Mouse (Mus musculus) right cerebral cortex, adult 18-20 months (tissue): ENCODE measurements at regions not wholly inside any gene's neighbourhood (a gene's known extent, or its start where the extent isn't known, plus 50 kb on each side); places are given as distances from the start of the nearest gene placed in this dataset.
"Not testable (repeated sequence)": the region's sequence is repeated elsewhere in the genome, so short reads cannot be mapped to it uniquely, and the experiment has no call there.

Source experiments
- DNase-seq: peaks from one replicate; pipeline ENCODE4 v3.0.0; 2022; ENCODE audit warnings: mixed read lengths

DNA sequence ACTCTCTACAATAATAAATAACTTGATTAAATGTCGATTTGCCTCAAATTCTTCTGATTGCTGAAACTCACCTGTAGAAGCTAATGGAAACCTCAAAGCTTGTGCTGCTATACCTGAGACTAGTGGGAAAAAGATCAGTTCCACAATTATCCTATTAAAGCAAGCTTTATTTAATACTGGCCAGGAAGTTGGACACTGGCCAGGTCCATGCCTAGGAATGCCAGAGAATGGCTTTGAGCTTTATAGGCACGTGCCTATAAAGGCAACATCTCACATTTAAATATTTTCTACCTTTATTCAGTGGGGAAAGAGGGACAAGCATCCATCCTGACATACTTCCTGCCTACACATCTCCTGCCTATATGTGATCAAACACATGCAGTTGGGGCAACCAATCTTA, 575.8 kb downstream of the Cypt12 start:
- no peak for DNase-seq

DNA sequence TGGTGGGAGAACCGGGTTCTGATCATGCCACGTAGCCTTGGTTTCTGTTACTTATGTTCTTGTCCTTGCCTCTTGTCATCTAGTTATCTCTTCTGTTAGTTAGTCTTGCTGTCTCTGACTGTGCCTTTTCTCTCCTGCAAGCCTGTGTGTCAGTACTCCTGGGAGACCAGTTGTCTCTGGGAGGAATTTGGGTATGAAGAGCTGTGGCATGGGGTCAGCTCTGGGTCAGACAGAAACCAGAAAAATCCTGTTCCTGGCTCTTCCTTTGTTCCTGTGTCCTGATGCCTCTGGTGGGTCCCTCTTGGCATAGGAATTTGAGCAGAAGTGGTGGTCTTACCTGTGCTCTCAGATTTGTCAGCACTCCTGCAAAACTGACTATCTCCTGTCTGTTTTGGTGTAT, 609.0 kb downstream of the Cypt12 start:
- DNase-seq: no peak

DNA sequence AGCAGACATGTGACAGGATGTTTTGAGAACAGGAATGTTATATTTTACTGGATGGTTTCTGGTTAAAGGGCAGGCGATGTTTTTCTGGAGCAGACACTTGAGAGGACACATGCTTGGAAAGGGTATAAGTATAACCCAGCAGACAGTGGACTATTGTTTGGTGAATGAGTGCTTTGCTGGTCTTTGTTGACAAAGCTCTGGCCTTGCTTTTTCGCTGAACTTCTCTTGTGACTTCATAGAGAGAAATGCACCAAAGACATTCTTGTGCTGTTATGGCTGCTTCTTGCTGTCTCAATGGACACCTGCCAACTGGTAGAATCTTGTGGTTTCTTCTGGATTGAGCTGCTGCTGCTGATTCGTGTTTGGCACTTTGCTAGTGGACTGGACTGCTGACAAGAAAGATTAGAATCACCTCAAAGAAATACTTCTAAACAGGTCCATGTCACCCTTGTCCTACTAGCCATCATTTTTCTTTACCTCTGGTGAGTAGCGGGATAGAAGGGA, 612.1 kb downstream of the Cypt12 start:
- no peak for DNase-seq

DNA sequence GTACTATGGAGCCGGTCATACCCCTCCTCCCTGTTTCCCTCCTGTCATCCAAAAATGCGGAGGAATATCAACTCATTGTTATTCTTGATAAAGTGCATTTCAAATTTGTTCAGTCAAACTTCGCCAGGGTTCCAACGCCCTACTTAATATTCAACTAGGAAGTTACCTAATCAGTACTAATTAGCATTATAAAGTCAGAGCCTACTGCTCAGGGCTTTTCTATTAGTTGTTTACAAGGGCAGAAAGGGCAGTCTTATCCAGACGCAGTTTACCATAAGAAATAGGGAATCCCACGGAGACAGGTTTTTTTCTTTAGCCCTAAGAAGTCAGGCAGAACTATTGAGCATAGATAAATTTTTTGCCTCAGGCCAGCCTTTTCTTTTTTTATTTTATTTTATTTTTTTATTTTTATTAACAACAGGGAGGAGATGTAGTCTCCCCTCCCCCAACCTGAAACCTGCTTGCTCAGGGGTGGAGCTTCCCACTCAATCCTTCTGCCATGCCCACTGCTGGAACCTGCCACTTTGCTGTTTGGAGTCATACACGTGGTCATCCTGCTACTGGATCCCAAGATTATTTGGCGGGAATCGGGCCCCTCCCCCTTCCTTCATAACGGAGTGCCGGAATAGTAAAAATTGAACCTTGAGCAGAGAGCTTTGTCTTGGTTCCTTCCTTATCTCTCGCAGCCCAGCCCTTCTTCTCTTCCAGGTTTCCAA, 632.9 kb downstream of the Cypt12 start:
- DNase-seq: not testable (repeated sequence)

DNA sequence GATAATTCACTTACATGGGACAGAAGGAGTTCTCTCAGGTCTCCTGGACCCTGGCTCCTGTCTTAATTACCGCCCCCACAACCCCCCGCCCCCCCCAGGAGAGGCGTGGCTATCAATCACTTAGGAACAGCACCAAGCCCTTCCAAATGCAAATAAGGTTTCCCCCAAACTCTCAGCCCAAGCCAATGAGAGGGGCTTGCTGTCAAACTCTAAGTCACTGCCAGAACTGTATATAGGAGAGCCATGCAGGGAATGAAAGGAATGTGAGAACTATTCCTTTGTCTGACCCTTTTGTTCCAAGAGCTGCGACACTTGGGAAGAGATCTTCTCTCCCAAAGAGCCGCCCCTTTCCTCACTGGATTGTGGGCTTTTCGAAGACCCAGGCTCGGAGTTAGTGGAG, 672.4 kb downstream of the Cypt12 start:
- DNase-seq: no peak

DNA sequence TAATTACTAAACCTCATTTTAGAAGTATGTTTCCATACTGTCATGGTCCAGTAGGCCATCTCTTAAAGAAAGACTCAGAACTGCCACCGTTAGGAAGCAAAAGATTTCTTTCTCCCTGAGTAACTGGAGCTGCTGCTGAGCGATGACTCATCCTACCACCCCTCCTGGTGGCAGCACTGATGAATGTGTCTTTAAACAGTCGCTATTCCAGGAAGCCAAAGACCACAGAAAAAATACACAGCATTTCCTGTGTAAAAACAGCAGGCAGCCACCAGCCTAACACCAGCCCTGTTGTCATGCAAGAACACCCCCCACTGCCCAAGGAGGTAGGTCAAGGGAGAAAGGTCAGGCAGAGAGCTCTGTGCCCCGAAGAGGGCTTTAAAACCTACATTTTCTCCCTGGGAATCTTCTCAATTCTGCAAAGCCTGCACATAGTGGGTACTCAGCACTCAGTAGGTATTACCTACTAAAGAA, 675.7 kb downstream of the Cypt12 start:
- DNase-seq: peak; percentile 80

DNA sequence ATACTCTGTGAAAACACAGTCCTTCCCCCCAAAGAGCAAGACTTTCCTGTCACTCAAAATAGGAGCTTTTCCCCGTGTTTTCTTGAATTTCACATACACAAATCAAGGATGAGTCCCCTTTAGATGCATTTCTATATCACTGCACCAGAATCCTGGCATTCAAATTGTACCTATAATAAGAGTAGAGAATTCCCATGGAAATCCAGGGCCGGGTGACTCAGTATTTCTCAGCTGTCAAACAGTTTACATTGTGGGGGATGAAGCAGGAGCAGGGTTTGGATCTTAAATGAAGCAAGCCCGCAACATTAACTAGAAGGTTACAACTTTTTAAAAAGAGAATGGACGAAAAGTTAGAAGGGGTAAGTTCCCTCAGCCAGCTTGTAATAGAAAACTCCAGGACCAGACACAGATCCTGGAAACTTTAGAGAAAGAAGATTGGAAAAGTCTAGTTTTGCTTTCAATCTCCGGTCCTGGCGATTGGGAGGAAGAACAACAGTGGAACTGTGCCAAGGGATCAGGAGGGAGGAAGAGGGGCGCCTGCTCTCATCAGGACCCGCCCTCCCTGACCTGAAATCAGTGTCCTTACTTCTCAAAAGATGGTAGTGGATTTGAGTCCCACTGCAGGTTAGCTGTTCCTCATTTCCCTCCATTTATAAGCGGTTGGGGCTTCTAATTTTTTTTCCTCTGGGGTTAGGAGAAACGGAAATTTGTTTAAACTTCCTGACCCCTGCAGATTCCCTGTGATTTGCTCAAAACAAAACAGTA, 676.4 kb downstream of the Cypt12 start:
- DNase-seq: peak; percentile 60

DNA sequence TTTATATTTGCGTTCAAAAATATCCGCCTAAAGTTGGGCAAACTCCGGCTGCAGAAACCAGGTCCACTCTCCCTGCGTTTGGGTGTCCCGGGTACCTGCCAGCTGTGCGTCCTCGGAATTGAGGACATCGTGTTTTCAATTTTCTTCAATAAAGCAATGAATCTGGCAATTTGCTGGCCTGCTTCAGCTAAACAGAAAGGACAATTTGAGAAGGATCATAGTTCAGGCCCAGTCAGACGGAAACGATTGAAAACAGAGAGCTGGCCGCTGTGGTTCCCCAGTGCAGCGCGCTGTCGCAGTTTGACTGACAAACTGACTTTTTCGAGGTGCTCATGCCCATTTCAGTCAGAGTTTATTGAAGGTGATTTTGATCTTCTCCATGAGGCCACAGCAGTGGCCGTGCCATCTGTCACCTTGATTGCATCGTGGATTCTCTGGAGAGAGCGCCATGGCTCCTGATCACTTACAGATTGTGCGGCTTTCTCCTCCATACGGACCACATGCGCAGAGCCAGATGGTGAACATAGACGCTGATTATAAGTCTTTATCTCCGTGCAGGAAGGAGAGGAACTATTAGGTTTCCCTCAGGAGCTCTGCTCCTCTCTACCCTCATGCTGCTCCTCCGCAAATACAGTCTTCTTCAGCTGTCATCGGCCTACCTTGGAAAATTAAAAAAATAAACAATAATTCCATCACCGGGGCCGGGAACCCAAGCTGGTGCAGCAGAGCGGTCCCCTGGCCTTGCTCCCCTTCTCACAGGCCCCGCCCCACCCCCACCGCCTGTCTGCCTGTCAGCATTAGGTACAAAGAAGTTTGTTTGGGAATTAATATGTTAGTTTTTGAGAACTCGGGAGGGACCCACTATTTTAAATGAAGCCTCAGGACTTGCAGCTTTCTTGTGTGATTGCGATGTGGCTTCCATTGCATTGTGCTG, 677.5 kb downstream of the Cypt12 start:
- DNase-seq: no peak

DNA sequence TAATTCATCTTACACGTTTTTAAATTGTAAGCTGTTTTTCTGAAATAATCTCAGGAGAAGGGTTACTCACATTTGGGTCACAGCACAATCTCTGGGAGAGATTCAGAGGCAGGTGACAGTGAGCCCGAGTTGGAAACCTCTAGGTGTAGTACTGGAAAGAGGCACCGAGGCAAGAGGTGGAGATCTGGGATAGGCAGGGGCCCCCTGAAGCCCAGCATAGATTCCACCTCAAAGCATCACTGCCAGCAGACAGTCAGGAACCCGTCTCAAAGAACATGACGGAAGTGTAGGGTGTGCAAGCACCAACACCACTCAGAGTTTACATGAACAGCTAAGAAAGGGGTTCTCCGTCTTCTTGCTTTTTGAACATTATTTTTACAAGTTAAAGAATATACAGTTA, 678.2 kb downstream of the Cypt12 start:
- DNase-seq: no peak

DNA sequence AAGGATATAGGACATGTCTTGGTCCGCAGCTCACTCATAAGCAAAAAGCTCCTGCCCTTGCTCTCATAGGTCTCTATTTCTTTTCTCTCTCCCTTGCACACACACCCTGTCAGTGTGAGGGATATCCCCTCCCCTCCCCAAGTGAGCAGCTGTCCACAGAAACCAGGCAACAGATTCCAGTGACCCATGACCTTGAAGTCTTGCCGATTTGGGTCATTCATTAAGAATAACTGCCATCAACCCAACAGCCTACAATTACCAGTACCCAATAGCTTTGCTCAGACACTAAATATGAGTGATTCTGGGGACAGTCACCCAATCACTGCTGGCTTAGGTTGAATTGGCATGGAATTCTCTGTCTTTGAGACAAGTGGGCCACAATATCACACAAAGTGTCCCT, 678.6 kb downstream of the Cypt12 start:
- DNase-seq: no peak

DNA sequence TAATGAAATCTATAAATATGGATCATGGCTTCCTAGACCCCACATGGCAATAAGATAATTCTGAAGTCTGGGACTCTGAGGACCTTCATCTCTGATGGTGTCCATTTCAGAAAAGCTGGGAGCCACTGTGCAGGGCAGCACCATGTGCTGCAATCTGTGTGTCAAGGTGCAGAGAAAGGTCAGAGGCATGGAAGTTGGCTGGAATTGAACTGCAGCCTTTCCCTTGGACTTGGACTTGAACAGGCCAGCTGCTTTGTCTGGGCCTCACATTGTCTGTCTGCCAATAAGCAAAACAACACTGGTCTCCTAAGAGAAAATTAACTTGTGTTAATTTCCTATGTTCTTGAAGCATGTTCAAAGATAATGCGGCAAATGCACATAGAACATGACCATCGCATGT, 681.0 kb downstream of the Cypt12 start:
- DNase-seq: no peak

DNA sequence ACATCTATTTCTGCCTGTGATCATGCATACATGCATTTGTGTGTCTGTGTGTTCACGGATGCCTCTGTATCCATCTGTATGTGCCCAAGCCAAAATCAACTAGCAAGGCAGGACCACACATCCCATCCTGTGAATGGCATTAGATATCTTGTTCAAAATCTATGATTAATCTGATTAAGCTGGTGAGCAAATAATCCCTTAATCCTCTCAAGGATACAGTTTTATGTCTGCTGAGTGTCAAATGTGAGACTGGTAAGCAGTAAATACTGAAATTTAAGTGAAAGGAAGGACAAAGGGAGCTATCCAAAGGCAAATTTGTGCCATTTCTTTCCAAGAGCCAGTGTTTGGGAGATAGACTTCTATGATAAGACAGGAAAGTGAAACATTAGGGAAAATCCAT, 683.4 kb downstream of the Cypt12 start:
- DNase-seq: no peak

DNA sequence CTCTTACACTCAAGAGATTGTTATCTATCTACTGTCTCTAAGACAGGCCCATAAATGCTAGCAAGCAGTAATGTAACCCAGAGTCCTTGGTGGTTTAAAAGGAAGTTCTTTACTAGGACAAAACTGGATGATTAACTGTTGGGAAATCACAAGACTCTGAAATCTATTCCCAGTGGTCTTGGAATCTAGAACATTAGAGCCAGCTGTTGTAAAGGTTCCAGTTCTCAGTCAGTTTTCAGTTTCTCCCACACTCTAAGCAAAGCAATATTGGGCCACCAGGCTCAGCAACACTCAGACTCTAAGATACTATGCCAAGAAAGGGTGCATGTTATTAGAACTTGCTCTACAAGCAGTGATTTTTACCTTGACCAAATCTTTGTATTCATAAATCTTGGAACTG, 686.6 kb downstream of the Cypt12 start:
- no peak for DNase-seq

DNA sequence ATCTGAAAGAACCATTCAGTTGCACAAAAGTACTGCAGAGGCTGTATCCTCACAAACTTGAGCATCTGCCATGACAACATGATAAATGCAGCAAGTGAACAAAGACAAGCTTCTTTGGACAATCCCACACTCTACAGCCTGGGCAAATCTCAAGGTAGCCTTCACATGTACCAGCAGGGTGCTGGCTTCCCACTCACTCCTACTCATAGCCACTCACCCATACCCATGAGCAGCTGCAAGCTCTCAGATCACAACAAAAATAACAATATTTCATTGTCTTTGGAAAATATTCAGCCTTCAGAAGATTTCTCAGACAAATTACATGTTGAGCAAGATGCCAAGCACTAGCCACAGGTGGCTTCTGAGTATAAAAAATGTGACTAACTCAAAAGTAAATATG, 689.3 kb downstream of the Cypt12 start:
- no peak for DNase-seq

DNA sequence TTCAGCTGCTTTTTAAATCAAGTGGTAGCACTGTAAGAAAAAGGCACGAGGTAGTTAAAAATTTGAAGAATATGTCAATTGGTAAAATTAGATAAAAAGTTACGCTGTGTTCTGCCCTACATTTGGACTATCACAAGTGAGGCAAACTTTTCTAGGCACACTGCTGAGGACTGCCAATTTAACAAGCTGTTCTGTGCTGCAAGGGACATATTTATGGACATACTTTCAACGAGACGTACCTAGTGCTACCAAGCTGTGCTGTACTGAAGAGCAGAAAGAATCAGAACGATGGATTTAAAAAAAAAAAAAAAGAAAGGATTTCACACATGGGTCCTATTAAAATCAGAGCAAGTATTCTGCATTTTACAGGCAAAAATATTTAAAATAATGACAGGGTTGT, 692.1 kb downstream of the Cypt12 start:
- DNase-seq: peak; percentile 35

DNA sequence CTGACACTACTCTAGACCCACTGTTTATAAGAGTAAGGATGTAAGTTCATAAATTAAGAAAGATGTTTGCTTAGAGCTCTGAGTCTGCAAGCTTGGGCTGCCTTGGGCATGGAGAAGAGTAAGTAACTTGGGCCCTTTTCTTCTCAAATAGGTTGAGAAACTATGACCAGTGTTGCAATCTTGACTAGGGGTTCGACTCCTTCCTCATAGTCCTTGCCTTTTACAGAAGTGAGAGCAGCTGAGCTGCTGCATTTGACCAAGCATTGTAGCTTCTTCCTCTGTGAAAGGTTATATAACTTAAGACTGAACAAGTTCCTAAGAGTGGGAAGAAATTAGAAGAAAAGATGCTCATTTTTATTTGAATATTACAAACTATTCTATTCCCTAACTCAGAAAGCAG, 693.5 kb downstream of the Cypt12 start:
- no peak for DNase-seq

DNA sequence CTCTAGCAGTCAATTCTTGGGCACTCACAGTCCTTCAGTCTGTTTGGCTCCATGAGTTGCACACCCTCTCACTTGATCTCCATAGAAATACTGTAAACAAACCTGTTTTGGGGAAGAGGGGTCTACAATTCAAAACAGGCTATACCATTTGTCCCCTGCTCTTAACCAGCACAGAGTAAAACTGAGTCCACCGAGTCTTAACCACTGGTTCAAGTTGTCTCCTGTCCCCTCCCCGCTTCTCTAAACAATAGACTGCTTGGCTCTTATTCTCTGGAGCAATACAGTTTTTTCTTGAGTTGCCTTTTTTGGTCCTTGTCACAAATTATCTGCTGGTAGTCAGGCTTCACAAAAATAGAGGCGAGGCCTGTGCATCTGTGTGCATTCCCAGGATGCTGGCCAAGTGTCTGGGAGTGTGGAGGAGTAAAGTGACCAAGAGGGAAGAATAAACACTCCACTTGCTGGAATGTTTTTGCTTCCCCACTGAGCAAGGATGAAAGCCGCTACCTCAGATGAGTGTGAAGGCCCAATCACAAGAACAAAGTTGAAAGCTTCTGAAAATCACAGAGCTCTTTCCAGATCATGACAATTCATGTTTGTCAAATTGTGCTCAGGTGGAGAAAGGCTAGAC, 695.3 kb downstream of the Cypt12 start:
- DNase-seq: peak; percentile 68

DNA sequence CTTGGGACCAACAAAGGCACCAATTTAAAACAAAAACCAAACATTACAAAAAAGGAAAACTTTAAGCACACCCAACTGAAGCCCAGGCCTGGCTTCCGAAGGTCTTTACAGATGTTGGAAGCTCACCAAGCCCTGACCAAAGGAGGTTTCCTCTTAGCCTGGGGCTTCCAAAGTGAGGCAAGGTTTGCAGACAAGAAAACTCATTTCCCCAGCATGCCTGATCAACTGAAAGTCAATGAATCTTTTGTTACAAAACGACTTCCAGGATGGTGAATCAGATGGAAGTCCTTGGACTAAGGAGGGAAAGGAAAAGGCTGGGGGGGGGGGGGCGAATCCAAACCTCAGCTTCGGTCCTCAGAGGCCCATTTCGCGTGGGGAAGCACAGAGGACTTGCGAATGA, 697.3 kb downstream of the Cypt12 start:
- DNase-seq: no peak

DNA sequence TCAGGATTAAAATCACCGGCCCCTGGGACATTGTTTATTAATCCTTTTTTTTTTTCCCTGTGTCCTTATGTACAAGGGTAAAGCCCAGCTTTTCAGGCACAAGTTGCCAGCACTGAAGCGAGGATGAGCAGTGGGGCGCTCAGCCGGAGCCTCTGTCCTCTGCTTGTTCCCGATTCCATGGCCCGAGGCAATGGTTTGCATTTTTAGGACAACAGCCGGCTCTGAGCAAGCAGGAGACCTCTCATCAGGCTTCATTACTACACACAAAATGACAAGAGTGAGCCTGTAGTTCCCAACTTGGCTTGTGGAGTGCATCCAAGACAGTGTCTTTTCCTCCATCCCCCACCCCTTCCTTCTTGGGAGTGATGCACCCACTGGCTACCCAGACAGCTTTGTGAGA, 697.7 kb downstream of the Cypt12 start:
- no peak for DNase-seq

DNA sequence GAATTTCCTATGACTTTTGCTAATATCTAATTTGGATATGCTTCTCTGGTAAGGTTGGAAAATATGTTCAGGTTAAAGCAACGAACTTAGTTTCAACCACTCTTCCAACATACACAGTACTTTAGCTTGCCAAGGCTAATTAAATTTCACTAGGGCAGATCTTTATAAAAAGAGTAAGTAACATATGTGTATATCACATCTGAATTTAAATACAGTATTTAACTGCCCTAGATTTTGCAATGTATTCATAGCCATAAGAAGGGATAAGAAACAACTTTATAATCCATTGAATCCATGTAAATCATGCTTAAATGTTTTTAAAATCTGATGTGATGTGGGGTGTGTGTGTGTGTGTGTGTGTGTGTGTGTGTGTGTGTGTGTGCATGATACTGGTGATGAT, 705.3 kb downstream of the Cypt12 start:
- DNase-seq: no peak

DNA sequence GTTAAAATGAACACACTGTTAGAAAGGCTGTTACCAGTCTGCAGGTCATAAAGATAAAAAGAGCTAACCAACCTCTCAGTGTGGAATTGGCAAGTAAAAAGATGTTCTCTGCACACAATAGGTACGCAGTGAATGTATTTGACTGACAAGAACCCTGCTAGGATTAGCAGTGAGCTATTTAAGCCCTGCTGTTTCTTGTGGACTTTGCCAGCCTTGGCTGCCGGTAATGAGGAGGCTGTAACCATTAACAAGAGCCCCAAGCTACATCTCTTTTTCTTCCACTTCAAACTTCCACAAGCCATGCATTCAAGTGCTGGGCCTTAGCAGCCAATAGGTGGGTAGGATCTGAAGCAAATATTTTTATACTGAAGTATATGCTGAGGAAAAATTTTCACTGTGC, 717.5 kb downstream of the Cypt12 start:
- no peak for DNase-seq

DNA sequence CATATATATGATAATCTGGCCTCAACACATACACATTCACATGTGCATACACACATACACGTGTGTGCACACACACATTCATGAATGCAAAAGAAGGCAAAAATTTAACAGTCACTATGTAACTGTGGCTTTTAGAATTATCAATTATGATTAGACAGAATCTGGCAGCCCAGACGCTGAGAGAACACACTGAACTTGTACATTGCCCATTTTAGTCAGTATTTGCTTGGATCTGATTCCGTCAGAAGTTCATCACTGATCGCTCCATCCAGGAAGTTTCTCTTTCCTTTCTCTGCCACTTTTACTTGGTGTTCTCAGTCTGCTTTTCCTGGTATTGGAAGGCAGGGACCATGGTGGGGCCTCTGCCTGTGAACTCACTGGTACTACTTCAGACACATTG, 719.5 kb downstream of the Cypt12 start:
- DNase-seq: no peak

DNA sequence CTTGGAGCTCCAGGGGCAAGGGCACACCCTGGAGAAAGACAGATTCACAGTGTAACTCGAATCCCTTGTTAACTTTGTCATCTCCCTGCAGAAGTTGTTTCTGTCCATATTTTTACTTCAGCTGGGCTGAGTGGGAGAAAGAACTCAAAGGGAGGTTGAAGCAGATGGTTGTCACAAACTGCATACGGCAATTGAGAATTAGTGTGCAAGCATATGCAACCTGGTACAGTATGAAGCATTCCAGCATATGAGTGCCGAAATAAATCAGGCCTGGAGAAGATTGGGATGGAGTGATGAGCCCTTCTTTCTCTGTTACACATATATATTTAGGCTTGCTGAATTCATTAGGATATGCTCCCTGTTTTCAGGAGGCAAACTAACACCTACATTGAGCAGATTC, 720.7 kb downstream of the Cypt12 start:
- peak; percentile 81 for DNase-seq
